Mouse (Mus musculus): Measurements from ENCODE around the gene Pla2g2c. TPM values are rescaled to one million over a fixed set of nuclear protein-coding genes. Genes with fewer than 3 reads are reported as not detected.

The Pla2g2c gene
- total RNA-seq, 2 experiments from 2014 or later, result not detected

DNA sequence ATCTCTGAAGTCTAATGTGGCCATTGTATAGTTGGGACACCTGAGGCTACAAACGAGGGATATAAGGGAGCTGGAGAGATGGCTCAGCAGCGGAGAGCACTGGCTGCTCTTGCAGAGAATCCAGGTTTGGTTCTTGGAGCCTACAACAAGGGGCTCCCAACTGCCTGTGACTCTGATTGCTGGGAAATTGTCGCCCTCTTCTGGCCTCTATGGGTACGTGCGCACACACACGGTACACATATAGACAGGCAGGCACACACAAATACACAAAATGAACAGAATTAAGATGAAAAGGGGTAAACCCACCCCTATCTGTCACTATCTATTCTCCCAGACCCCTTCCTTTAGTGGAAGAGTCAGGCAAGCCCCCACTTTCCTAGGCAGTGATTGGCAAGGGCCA is 28.0 kb downstream of the Pla2g2c start:
- no peak for DNase-seq

DNA sequence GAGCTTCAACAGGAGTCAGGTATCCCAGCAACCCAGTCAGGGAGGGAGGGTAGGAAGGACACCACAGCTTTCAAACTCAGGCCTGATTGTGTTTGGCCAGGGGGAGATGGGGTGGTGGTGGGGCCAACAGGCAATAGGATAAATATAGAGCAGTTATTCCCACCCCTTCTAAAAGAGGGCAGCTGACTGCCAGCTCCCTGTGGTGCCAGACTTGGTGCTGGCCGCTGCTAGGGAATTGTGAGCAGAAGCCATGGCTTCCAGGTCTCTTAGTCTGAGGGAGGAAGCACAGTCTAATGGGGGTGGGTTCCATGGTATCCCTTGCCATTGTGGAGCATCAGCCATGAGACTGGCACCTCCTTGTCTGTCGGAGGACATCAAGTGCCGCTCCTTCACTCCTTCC is 29.0 kb downstream of the Pla2g2c start:
- DNase-seq, result peak; percentile 12

DNA sequence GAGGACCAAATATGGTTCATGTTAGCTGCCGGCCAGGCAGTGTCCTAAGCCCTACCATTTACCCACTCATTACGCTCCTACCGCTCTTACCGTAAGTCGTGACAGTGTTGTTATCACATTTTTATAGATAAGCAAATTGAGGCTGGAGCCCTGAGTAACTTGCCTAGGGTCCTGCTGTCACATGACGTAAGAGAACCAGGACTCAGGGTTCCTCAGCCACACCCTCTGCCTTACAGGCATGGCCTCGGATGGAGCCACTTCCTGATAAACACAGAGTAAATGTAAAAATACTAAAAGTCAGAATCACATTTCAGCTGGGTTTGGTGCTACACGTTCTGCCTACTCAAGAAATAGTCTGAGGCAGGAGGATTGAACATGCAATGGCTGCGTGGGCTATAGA is 29.8 kb downstream of the Pla2g2c start:
- no peak for DNase-seq

DNA sequence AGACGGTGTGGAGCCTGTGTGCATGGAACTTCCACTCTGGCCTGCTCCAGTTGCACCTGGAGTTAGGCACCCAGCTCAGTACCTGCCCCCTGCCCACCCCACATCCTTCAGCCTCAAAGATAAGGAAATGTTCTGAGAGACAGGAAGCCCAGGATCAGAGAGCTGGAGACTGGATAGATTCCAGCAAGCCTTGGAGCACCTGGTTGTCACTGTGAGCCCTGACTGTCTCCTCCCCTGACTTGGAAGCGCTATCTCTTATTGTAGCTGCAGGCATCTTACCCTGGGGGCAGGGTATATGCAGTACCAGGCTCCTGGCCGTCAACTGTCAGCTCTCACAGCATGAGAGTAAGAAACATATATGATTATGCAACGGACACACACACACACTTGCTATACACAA is 30.8 kb downstream of the Pla2g2c start:
- no peak for DNase-seq

GRCm38 (mm10) chr4:138755983-138756382 is 31.4 kb downstream of the Pla2g2c start:
- no peak for DNase-seq

- no peak for DNase-seq
These were observed 32.8 kb downstream of the Pla2g2c start, which contains the start of gene Pla2g2f for GRCm38 (mm10) chr4:138757416-138757815. Pla2g2f (minus strand) TSS chr4:138757626.

DNA sequence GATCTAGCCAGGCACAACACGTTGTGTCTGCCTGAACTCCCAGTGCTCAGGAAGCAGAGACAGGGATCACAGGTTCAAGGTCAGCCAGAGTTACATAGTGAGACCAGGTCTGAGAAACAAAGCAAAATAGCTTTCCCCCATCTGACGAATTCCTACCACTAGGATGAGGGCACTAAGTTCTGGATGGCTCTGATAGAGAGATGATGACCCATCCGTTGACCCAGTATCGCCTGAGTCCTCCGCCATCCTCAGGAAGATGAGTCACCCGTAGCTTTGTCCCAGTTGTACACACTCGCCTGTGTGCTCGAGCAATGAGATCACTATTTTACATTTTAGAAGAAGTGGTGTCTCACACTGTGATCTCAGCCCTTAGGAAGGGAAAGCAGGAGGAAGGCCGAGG is 37.7 kb downstream of the Pla2g2c start:
- no peak for DNase-seq

DNA sequence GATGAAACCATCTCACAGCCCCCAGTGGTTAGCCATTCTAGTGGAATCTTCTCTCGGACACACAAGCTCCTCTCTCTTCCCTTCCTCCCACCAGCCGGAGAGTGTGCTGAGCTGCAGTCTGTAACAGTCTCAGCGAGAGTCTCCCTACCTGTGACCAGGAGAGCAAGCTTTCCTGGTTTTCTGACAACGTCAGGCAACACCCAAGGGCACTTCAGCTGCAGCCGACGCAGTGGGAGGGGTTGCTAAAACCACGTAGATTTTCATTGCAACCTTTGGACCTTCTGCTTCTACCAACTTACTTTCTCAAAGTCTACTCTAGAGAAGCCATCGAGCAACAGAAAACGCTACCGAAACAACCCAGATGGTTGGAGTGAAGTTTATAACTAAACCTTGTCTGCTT is 47.4 kb downstream of the Pla2g2c start:
- no peak for DNase-seq

GRCm38 (mm10) chr4:138772386-138772785 is 47.8 kb downstream of the Pla2g2c start:
- DNase-seq, result no peak

DNA sequence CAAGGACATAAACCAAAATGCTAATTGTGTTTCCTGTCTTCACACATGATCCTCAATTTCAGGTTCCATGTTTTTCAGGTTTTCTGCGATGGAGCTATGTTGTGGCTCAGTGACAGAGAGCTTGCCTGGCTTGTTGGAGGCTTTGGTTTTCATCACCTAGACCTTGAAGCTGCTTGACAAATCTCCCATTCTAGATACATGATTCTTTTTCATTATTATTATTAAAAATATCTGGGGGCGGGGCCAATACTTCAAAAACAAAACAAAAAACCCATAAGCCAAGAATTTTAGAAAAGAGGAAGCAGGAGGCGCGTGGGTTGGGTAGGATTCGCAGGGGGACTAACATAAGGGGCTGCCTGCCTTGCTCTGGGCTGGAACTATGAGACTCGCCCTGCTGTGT is 50.8 kb downstream of the Pla2g2c start, which contains the start of gene Pla2g2d:
Gene Pla2g2d (plus strand): TSS at position 301 of the 400 bp plus-strand sequence.
- DNase-seq, result no peak

DNA sequence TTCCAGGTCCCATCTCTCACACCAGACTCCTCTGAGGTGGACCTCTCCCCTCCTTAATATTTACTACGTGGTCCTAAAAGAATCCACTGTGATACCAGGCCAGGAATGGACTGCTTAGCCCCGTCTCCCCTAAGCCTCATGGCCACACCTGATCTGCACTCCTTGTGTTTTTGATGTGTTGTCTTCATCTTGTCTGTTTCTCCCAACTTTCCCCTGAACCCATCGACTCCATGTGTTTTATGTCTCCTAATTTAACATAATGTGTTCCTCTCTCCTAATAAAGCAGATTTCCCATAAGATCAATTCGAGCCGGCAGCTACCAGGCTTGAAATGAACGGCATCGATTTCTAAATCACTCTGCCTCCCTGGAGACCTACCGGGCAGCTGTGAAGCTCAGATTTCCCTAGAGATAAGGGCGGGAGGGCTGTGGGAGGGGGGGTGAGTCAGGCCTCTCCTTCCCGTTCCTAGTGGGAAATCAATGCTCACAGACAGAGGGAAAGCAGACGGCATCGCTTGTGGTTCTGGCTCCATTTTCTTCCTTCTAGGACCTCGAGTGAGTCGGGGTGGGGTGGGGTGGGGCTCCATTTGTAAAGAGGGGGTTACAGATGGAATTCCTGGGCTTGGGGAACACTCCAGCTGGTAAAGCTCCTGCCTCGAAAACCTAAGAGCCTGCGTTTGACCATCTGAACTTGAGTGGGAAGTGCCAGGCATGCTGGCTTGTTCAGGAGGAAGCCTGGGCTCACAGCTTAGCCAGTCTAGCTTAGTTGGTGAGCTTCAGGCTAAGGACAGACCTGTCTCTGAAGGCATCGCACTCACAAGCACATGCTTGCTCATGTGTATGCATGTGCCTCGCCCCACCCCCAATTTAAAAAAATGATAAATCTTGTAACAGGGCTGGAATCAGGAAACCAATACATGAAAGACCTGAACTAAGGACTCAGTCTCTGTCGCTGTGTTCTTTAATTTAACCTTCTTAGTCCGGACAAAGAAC is 53.1 kb downstream of the Pla2g2c start:
- DNase-seq, result no peak

- no peak for DNase-seq
These were observed 55.7 kb downstream of the Pla2g2c start for GRCm38 (mm10) chr4:138780300-138780699.

GRCm38 (mm10) chr4:138782098-138782497 is 57.5 kb downstream of the Pla2g2c start:
- DNase-seq, result no peak

DNA sequence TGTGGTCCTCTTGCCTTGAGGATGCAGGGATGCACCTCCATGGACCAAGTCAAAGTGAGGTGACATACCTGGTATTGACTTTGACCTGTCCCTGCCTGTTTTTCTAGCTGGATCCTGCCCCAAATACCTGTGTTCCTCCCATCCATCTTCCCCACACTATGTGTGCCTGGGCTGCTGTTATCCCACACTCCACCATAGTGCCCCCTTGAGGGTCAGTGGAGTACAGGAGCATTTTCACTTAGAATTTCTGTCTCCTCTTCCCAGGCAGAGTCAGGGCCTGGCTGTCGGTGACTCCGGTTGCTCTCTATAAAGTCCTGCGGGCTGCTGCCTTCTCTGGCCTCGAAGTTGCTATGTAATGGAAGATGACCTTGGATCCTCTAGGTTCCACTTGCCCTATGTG is 61.1 kb downstream of the Pla2g2c start:
- no peak for DNase-seq

DNA sequence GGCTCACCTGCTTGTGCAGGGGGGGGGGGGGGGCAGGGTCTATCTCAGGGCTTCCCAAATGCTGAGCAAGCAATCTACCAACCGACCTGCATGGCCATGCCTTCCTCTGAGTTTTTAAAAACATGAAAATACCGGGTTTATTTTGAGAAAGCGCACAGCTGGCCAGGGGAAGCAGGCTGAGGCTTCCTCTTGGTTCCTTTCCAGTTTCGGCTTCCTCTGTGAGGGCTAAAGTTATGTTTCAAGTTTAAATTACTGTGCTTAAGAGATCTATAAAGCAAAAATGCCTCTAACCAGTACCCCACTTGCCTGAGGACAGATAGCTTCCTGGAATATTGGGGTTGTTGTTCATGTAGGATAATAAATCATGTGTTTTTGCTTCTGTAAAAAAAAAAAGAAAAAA is 61.5 kb downstream of the Pla2g2c start:
- DNase-seq, result no peak

DNA sequence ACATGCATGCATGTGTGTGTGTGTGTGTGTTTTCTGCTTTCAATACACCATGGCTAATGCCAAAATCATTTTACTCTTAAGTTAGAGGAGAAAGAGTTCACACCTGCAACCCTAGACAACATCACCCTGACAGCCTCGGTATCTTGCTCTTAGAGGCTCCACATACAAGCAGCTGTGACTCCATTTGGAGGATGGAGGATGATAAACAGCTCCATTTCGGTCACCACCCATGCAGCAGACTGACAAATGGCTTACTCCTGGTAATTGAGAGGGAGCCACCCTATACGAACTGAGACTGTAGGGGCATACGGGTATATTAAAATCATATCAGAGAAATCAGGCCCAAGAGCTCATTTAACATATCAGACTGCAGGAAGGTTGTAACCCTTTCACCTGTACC is 63.8 kb downstream of the Pla2g2c start:
- DNase-seq, result no peak

- no peak for DNase-seq
These were observed 66.9 kb downstream of the Pla2g2c start for GRCm38 (mm10) chr4:138791452-138791851.

DNA sequence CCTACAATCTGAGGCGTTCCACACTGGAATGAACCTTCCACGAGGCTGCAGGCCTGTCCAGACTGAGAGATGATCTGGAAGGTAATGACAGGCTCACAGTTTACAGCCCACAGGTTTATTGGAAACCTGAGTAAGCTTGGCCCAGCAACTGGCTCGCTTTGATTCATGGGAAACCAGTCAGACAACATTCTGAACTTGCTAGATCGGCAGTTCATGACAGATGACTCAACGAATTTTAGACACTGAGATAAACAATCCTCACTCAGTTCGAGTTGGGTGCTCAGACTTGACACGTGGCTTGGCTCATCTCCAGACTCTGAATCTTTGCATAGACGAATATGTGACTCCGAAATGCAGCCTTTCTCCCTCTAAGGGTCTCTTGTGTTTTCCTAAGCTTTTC is 68.0 kb downstream of the Pla2g2c start:
- no peak for DNase-seq

- peak; percentile 57 for DNase-seq
These were observed 68.7 kb downstream of the Pla2g2c start for GRCm38 (mm10) chr4:138793276-138793675.

GRCm38 (mm10) chr4:138794344-138794743 is 69.8 kb downstream of the Pla2g2c start:
- DNase-seq, result no peak
